Mouse (Mus musculus) midbrain, embryonic 14.5 days (tissue): Measurements from ENCODE around the gene Ckm. TPM values are rescaled to one million over a fixed set of nuclear protein-coding genes. Genes with fewer than 3 reads are reported as not detected.

Source experiments
- ATAC-seq: fragments of 200-750 bp; cut with Nextera tagmentation; 2 replicates; pipeline ENCODE4 v1.8.0; 2017; ENCODE audit warnings: moderate number of reproducible peaks, moderate library complexity; ENCODE audit not compliant: low FRiP score, low TSS enrichment
- DNase-seq: peaks from one replicate; pipeline ENCODE4 v3.0.0-alpha.2; 2015
- H3K27ac ChIP-seq: fragments of 300-500 bp; sonication (generic); replicated peaks from 2 replicates; pipeline ENCODE4 v1.5.1; 2014; ENCODE audit warnings: mild to moderate bottlenecking, low read depth, low read length, moderate library complexity
- H3K27me3 ChIP-seq: fragments of 300-500 bp; sonication (generic); 2 replicates; pipeline ENCODE4 v1.6.1; 2014; ENCODE audit warnings: low read length, control low read depth, mixed read lengths; ENCODE audit not compliant: control insufficient read depth, insufficient read depth
- H3K36me3 ChIP-seq: fragments of 300-500 bp; sonication (generic); 2 replicates; pipeline ENCODE4 v1.6.1; 2014; ENCODE audit warnings: low read length, control low read depth; ENCODE audit not compliant: control insufficient read depth, insufficient read depth
- H3K4me1 ChIP-seq: fragments of 300-500 bp; sonication (generic); 2 replicates; pipeline ENCODE4 v1.6.1; 2014; ENCODE audit warnings: mild to moderate bottlenecking, antibody characterized with exemption, low read length, control low read depth; ENCODE audit not compliant: control insufficient read depth, insufficient read depth
- H3K4me2 ChIP-seq: fragments of 300-500 bp; sonication (generic); 2 replicates; pipeline ENCODE4 v1.6.1; 2014; ENCODE audit warnings: mild to moderate bottlenecking, low read length, moderate library complexity
- H3K4me3 ChIP-seq: fragments of 300-500 bp; sonication (generic); replicated peaks from 2 replicates; pipeline ENCODE4 v1.5.1; 2014; ENCODE audit warnings: low read depth, low read length
- H3K9ac ChIP-seq: fragments of 300-500 bp; sonication (generic); replicated peaks from 2 replicates; pipeline ENCODE4 v1.6.1; 2014; ENCODE audit warnings: mild to moderate bottlenecking, low read length, moderate library complexity
- H3K9me3 ChIP-seq: fragments of 300-500 bp; sonication (generic); 2 replicates; pipeline ENCODE4 v1.6.1; 2016; ENCODE audit warnings: low read length, control low read depth, mixed read lengths; ENCODE audit not compliant: control insufficient read depth
- WGBS: fragments of 180-500 bp; shearing (Covaris S2); extraction: QIAGEN DNeasy Blood & Tissue Kit; methylation state at CpG from one replicate; pipeline ENCODE4 v1.1.7; 2014; 5-methylcytosine and 5-hydroxymethylcytosine counted together
- polyA plus RNA-seq: library from polyadenylated mRNA; unstranded; fragments of >200 nt; fragmentation: Nextera tagmentation; extraction: Ambion mirVana; gene quantifications from 2 replicates; pipeline ENCODE4 v1.2.1, GENCODE M21; 2014

The Ckm gene
- polyA plus RNA-seq = 0.35 TPM in 1 of 2 replicates, not detected in the other

GRCm38 (mm10) chr7:19404476-19404875, at the start of gene Ckm:
Gene Ckm, plus strand, starts transcription at chr7:19404776.
- Histone ChIP-seq H3K4me3 (peak within 1 kb of the TSS; percentile 43), H3K9ac (peak within 1 kb of the TSS; percentile 43; the same call in 1 of the 2 replicates), H3K36me3 (no peaks in the 10 kb centered on the region), H3K27me3 (peaks cover 31% of the 10 kb centered on the region), H3K4me2 (peak within 1 kb of the TSS; percentile 86), H3K4me1 (0 out of 2 replicates have a peak, but pooled peaks cover 10% of the 10 kb centered on the region), H3K27ac (no peak within 1 kb of the TSS), H3K9me3 (peaks cover 5% of the 10 kb centered on the region; the same call in 1 of the 2 replicates)
- DNase-seq (no peak), ATAC-seq (no peak)
- WGBS = 51% methylated on average over 7 of the region's 7 CpGs

GRCm38 (mm10) chr7:19354991-19355390, 49.6 kb upstream of the Ckm start:
- DNase-seq (no peak), ATAC-seq (no peak)
- no peak overlapping the region for H3K9ac ChIP-seq
- no peak overlapping the region for H3K4me3 ChIP-seq
- H3K4me1 ChIP-seq = peaks cover 9% of the 10 kb centered on the region
- WGBS = 89% methylated on average over 5 of the region's 5 CpGs
- H3K36me3 ChIP-seq = peaks cover 62% of the 10 kb centered on the region
- H3K27me3 ChIP-seq = no peaks in the 10 kb centered on the region
- H3K27ac ChIP-seq = no peak overlapping the region
- H3K4me2 ChIP-seq = no peak overlapping the region
- H3K9me3 ChIP-seq = no peaks in the 10 kb centered on the region

GRCm38 (mm10) chr7:19356311-19356710, 48.3 kb upstream of the Ckm start:
- no peak overlapping the region for H3K27ac ChIP-seq
- H3K4me2 ChIP-seq = no peak overlapping the region
- peaks cover 20% of the 10 kb centered on the region for H3K4me1 ChIP-seq
- DNase-seq (no peak), ATAC-seq (no peak)
- H3K4me3 ChIP-seq = no peak overlapping the region
- 82% methylated on average over 10 of the region's 10 CpGs for WGBS
- no peaks in the 10 kb centered on the region for H3K9me3 ChIP-seq
- no peak overlapping the region for H3K9ac ChIP-seq
- peaks cover 52% of the 10 kb centered on the region for H3K36me3 ChIP-seq
- H3K27me3 ChIP-seq = 0 out of 2 replicates have a peak, but pooled peaks cover 2% of the 10 kb centered on the region

GRCm38 (mm10) chr7:19357381-19358375, 46.9 kb upstream of the Ckm start:
- H3K9ac ChIP-seq = no peak overlapping the region; the same call in 1 of the 2 replicates
- no peak overlapping the region for H3K27ac ChIP-seq

GRCm38 (mm10) chr7:19358634-19359033, 45.9 kb upstream of the Ckm start:
- Histone ChIP-seq H3K4me3 (peak overlapping the region; percentile 70), H3K27ac (no peak overlapping the region), H3K36me3 (peaks cover 31% of the 10 kb centered on the region), H3K4me1 (peaks cover 26% of the 10 kb centered on the region), H3K9me3 (no peaks in the 10 kb centered on the region), H3K27me3 (0 out of 2 replicates have a peak, but pooled peaks cover 6% of the 10 kb centered on the region), H3K4me2 (peak overlapping the region; percentile 97), H3K9ac (peak overlapping the region; percentile 59)
- 25% methylated on average over 13 of the region's 13 CpGs for WGBS
- no peak for DNase-seq
- ATAC-seq = no peak

More at GRCm38 (mm10) chr7:19357381-19358375, 46.9 kb upstream of the Ckm start:
- H3K36me3 ChIP-seq = peaks cover 40% of the 10 kb centered on the region
- peak overlapping the region; percentile 70 for H3K4me3 ChIP-seq
- ATAC-seq (no peak), DNase-seq (no peak)
- 0 out of 2 replicates have a peak, but pooled peaks cover 6% of the 10 kb centered on the region for H3K27me3 ChIP-seq
- 93% methylated on average over 25 of the region's 25 CpGs for WGBS
- peaks cover 26% of the 10 kb centered on the region for H3K4me1 ChIP-seq
- H3K9me3 ChIP-seq = no peaks in the 10 kb centered on the region
- peak overlapping the region; percentile 97 for H3K4me2 ChIP-seq

GRCm38 (mm10) chr7:19359299-19359891, 45.2 kb upstream of the Ckm start, which contains the start of the genes Cd3eap and Ppp1r13l:
Gene Cd3eap, minus strand, starts transcription at chr7:19359483.
Gene Ppp1r13l, plus strand, starts transcription at chr7:19359749.
- H3K27ac ChIP-seq = no peak within 1 kb of the TSS; the same call in 1 of the 2 replicates
- ATAC-seq = peak; percentile 84
- under 1% methylated on average over 31 of the region's 31 CpGs for WGBS

GRCm38 (mm10) chr7:19359892-19360641, 44.5 kb upstream of the Ckm start:
- Histone ChIP-seq H3K27me3 (0 out of 2 replicates have a peak, but pooled peaks cover 6% of the 10 kb centered on the region), H3K4me3 (peak overlapping the region; percentile 70), H3K9ac (peak overlapping the region; percentile 59; the same call in 1 of the 2 replicates), H3K27ac (no peak overlapping the region), H3K36me3 (peaks cover 21% of the 10 kb centered on the region), H3K4me2 (peak overlapping the region; percentile 97), H3K4me1 (peaks cover 26% of the 10 kb centered on the region), H3K9me3 (no peaks in the 10 kb centered on the region)
- peak; percentile 76 for DNase-seq
- ATAC-seq = peak; percentile 55
- under 1% methylated on average over 45 of the region's 45 CpGs for WGBS

More at GRCm38 (mm10) chr7:19359299-19359891, 45.2 kb upstream of the Ckm start, which contains the start of the genes Cd3eap and Ppp1r13l:
- peaks cover 27% of the 10 kb centered on the region for H3K36me3 ChIP-seq
- peak within 1 kb of the TSS; percentile 59 for H3K9ac ChIP-seq
- H3K4me1 ChIP-seq = peaks cover 26% of the 10 kb centered on the region
- peak; percentile 91 for DNase-seq
- 0 out of 2 replicates have a peak, but pooled peaks cover 6% of the 10 kb centered on the region for H3K27me3 ChIP-seq
- peak within 1 kb of the TSS; percentile 70 for H3K4me3 ChIP-seq
- no peaks in the 10 kb centered on the region for H3K9me3 ChIP-seq
- H3K4me2 ChIP-seq = peak within 1 kb of the TSS; percentile 97
